Mouse (Mus musculus) yolk sac, embryonic 10.5 days (tissue): ENCODE data around the gene Slc9a2.
"Not testable (repeated sequence)": the region's sequence is repeated elsewhere in the genome, so short reads cannot be mapped to it uniquely, and the experiment has no call there.

ENCODE experiments used
- DNase-seq: peaks from one replicate; pipeline ENCODE4 v3.0.0-alpha.2; 2017; ENCODE audit warnings: low spot score

Gene Slc9a2

GRCm38 (mm10) chr1:40680067-40680867, at the start of gene Slc9a2:
Slc9a2 (plus strand) TSS chr1:40680574.
- DNase-seq, result peak; percentile 5

- DNase-seq, result peak; percentile 4
Measured at GRCm38 (mm10) chr1:40632407-40633062, 47.8 kb upstream of the Slc9a2 start.

DNA sequence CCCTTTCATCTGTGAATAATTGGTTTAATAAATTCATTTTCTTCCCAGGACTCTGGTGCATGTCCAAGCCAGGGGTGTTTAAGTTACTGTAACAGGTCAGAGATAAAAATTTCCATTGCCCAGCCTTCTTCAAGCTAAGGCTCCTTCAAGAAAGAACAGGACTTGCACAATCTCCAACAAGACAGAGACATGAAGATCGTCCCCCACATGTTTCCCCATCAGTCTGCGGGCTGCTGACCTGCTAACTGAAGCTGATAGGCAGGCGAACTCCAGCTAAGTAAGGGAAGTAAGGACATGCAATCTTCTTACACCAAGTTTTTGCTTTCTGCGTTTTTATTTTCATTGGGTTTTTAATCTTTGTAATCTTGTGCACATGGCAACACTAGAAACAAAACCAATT, 45.8 kb upstream of the Slc9a2 start:
- no peak for DNase-seq

- no peak for DNase-seq
Measured at GRCm38 (mm10) chr1:40648234-40648633, 32.1 kb upstream of the Slc9a2 start.

GRCm38 (mm10) chr1:40650803-40651497, 29.4 kb upstream of the Slc9a2 start:
- no peak for DNase-seq

GRCm38 (mm10) chr1:40657035-40657434, 23.3 kb upstream of the Slc9a2 start:
- DNase-seq, result no peak

DNA sequence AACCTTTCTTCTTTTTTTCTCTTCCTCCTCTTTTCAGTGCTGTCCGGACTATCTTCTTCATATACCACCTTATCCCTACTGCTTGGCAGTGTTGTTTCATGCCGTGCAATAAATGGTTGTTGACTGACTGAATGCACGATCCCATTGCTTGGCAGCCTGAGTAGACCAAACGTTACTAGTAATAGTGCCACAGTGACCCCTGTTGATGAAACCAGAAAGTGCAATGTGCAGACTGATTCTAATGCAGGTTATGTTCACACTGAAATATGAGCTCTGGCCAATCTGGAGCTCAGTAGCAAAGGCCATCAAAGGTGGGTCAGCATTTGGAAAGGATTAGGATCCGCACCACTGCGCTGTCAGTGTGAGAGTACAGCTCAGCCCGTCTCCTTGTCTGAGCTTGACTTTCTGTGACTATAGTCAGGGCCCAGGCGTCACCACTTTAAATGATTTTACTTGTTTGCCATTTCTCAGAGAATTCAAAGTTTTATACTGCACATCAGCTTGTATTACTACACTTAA, 22.3 kb upstream of the Slc9a2 start:
- DNase-seq, result peak; percentile 28

DNA sequence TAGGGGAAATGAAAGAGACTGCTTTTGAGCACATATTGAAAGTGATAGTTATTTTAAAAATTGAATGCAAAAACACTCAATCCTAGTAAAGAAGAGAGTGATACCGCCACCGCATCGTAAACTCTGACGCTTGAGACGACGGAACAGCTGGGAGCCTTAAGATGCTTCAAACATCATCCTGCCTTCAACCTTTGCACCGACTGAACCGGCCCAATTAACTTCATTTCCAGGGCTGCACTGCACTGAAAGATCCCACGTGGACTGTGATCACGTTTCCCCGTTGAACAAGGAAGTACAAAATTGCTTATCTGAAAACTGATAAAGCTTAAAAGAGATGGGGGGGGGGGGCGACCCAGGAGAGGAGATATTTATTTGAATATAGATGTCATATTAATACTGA, 21.4 kb upstream of the Slc9a2 start:
- DNase-seq, result no peak

GRCm38 (mm10) chr1:40659496-40659895, 20.9 kb upstream of the Slc9a2 start:
- no peak for DNase-seq

- DNase-seq, result no peak
Measured at GRCm38 (mm10) chr1:40660838-40661237, 19.5 kb upstream of the Slc9a2 start.

DNA sequence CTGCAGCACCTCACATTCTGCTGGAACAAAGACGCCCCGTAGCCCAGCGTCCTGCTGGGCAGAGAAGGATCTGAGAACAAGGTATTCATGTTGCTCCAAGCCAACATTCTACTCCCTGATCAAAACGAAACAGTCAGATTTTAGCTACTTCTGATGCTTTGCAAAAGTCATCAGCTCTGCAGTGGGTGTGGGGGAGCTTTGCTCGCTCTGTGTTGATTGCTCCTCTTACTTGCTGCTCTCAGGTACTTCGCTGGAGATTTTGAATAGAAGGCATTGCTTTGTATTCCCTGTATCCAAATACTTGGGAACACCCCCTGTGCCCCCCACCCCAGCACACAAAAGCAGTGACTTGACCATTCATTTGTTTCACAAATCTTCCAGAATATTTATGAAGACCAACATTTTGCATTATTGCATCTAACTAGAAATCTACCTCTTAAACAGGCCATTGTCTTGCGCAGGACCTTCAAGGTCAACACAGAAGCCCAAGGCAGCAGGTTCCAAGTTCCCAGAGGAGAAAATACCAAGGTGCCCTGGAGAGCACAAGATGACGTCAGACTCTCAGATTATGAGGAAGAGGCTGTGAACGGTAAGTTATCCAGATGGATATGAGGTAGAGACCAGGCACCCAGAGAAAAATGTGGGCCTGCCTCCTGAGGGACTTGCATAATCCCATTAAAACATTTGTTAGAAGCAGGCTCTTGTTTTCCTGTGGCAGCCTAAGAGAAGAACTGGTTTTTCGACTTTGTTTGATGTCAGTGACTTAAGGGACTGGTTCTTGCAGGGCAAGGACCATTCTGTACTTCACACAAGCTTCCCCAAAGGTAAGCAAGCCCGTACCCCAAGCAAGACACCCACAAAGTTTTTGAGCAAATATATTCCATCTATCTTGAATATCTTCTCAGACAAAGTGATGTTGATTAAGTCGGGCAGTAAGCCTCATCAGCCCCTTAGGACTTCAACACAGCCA, 14.7 kb upstream of the Slc9a2 start:
- no peak for DNase-seq

GRCm38 (mm10) chr1:40667442-40667841, 12.9 kb upstream of the Slc9a2 start:
- not testable (repeated sequence) for DNase-seq

DNA sequence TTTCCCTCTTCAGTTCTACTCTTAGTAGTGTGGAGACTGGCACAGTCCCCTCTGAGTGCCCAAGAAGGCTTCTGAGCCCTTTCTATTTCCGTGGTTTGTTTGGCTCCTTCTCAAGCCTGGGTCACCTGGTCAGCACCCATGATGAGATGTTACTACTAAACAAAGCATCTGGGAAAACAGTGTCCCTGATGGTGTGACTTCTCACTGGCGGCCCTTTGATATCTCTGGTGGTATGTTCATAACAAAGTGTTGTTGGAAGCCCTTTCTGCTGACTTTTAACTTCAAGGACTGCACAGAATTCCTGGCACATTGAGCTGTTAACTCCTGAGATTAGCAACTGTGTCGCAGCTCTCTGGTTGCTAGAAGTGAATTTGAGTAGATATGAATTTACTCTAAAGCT, 10.3 kb upstream of the Slc9a2 start:
- DNase-seq, result no peak

GRCm38 (mm10) chr1:40671490-40671889, 8.9 kb upstream of the Slc9a2 start:
- DNase-seq, result no peak

- no peak for DNase-seq
Measured at GRCm38 (mm10) chr1:40677306-40677705, 3.1 kb upstream of the Slc9a2 start.

GRCm38 (mm10) chr1:40680868-40681698, 709 bp downstream of the Slc9a2 start:
- DNase-seq, result peak; percentile 23

DNA sequence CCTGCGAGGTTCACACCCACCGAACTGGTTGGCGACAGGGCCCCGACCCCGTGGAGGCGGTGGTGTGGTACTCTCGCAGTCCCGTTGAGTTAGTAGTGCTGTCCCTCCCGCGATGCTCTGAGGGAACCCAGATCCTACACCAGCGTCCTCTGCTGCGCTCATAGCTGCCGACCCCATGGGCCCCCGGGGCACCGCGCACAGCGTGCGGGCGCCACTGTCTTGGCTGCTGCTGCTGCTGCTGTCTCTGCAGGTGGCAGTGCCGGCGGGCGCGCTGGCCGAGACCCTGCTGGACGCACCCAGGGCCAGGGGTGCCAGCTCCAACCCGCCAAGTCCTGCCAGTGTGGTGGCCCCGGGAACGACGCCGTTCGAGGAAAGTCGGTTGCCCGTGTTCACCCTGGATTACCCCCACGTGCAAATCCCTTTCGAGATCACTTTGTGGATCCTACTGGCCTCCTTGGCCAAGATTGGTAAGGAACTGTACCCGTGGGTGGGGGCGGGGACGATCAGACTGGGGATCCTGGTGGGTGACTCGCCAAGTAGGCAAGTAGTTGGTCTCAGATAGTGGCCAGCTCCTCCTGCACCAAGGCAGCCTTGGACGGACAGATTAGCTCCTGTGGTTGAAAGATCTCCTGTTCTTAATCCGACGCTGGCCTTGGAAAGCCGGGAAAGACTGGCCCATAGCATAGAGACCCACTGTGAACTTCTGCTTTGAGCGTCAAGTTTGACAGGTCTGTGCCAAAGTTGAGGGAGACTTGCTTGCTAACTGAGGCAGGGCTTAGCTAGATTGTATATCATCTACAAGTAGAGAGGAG, 1.5 kb downstream of the Slc9a2 start:
- no peak for DNase-seq

- no peak for DNase-seq
Measured at GRCm38 (mm10) chr1:40694296-40694695, 13.9 kb downstream of the Slc9a2 start.

GRCm38 (mm10) chr1:40696436-40696835, 16.1 kb downstream of the Slc9a2 start:
- DNase-seq, result no peak

GRCm38 (mm10) chr1:40705099-40705498, 24.7 kb downstream of the Slc9a2 start:
- DNase-seq, result no peak
